Mouse (Mus musculus): ENCODE measurements around the gene Cd82.

The Cd82 gene

DNA sequence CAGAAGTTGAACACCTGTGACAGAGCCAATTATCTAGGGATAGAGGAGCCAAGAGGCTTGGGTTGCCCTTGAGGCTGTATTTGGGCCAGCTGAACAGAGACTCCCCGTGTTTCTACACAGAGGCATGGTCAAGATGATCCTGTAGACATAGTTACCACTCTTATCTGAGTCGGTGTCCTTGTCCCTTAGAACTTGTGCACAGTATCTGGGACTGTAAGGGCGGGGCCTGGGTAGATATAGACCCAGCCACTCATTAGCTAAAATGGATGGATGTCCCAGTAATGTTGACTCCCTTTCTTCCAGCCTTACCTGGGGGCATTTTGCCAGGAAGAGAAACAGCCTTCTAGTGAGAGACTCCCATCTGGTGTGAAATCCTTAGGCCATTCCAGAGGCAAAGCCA is 3.4 kb upstream of the Cd82 start:
- peak; percentile 5 for DNase-seq (ENCODE audit: low read depth)

DNA sequence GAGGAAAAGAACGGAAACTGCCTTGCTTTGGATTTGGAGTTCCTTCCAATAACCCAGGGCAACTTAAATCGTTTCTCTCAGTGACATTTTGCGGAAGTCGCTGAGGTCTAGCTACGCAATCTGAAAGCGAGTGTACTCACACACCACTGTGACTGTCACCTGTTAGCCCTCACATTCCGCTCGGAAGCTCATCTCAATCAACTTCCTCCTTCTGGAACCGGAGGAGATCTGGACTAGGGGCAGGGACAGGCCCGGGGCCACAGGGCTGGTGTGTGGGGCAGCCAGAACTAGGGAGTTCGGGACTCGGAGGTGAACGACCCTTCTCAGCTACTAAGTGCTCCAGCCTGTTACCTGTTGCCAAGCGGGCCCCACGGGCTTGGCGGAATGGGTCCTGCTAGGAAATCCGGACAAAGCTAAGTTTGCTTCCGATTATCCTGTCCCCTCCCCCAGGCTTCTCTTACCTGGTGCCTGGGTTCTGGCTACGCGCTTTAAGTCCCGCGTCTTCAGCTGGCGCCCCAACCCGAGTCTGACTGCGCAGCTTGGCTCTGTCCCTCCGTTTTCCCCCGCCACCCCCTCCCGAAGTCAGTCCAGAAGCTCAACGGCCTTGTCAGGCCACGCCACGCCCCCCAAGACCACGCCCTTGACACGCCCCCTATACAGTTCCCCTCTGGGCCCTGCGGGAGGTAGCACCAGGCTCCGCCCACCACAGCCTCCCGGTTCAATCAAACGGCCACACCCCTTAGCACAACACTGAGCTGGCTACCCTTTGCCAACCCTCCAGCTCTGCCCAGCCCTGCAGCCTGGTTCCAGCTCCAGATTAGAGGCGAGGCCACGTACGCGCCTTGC is 848 bp downstream of the Cd82 start:
- peak; percentile 98 for DNase-seq (ENCODE audit: low read depth)

DNA sequence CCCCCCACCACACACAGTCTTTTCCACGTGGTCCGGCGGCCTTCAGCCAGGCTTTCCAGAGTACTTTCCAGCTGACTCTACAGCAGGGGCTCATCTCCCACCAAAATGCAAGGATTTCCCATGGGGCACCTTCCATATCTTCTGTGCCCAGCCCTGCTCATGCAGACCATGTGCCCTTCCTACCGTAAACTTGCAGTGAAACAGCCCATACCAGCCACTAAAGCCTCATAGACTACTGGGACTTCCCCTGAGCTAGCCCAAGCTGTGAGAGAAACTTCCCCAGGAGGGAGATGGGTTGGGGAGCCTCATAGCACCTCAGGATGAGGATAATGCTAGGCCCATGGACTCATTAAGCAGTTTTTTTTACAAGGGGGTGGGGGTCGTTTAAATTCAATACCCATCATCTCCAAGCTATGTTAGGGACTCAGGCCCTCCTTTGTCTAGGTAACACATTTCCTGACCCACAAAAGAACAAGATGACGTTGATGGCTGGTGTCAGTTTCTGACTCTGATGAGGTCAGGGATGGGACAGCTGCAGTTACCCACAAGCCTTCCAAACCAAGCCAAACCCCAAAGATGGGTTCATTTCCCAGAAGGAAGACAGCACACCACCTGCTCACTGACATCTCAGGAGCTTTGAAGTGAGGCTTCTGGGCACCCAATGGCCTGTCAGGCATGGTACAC is 2.0 kb downstream of the Cd82 start:
- DNase-seq (ENCODE audit: low read depth), result peak; percentile 61

DNA sequence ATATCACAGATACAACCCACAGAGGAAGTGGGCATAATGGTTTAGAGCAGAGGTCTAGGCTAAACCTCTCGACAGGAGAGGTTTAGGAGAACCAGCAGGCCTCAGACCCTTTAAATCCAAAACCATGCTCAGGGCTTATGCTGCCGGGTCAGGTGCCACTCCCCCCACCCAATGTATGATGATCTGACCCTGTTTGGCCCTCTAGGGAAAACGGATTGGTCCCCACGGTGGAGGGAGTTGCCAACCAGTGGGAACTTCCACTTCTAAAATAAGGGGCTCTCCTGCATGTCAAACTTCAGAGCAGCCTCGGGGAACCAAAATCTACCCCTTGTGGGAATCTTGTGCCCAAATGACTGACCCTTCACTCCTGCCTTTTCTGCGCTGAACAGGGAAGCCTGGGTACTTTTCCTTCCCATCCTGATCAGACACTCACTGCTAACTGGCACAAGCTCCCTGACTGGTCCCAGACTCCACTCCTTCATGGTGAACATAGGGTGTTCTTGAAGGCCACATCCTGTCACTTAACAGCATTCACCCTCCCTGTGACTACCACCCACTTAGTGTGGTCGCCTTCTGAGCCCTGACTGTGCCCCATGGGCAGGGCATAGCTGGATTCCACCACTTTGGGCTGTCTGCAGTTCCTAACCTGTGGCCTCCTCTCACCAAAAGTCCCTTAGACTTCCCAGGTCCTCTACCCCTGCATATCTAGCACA is 3.6 kb downstream of the Cd82 start:
- peak; percentile 65 for DNase-seq (ENCODE audit: low read depth)

DNA sequence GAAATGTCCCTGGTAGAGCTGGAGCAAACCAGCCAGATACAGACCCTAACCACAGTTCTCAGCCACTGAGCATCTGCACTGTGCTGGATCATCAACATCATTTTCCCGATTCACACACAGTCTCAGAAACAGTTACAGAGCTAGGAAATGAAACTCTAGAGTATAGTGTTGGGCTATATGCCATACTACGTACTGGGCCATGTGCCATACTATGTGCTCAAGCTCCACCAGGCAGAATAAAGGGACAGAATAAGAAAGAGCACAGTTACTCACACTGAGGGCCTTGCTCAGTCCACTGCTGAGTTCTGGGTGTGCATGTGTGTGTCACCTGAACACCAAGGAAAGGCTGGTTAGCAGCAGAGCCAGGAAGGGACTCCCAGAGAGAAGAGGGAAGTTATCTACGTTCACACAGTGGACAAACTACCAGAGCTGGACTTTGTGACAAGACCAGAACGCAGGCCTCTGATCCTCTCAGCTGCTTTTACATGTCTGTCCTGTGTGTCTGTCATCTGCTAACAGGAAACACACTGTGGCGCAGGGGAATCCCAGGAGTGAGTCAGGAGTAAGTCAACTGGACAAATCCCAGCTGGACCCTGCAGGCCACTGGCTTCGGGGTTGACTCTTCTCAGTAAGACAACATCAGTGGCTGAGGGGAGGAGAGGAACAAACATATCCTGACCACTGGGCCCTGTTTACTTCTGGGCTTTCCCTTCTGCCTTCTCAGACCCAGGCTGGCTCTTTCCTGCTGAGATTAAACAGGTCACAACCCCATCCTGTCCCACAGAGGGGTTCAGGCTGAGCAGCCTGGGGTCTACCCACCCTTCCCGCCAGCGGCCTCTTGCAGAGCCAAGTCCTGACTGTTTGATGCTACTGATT is 4.4 kb downstream of the Cd82 start:
- DNase-seq (ENCODE audit: low read depth), result peak; percentile 67

DNA sequence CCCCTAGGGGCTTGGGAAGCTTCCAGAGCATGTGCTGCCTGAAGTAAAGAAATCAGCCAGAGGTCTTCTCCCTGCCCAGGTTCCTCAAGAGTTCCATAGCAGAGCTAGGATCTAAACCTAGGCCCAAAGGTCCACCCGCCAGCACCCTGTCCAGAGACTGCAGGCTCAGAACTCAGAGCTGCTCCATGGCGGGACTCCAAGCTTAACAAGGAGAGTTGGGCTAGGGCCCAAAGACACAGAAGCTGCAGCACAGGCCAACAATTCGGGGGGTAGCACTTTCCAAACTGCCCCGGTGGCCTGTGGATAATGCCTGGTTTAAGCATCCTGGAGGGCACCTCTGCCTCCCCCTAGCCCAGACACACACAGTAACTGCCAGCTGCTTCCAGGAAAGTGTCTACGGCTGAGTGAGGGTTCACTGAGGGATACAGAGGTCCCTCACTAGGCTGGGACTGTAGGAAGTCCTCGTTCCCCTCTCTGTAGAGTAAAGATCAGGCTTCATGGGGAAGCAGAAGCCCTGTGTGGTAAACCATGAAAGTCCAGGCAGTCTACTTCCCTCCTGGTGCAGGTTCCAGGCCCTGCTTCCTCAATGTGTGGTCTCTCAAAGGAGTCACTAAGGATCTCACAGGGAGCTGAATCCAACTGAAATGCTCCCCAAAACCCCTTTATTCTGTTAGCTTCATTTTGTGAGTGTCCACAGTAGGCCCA is 5.4 kb downstream of the Cd82 start:
- no peak for DNase-seq (ENCODE audit: low read depth)

DNA sequence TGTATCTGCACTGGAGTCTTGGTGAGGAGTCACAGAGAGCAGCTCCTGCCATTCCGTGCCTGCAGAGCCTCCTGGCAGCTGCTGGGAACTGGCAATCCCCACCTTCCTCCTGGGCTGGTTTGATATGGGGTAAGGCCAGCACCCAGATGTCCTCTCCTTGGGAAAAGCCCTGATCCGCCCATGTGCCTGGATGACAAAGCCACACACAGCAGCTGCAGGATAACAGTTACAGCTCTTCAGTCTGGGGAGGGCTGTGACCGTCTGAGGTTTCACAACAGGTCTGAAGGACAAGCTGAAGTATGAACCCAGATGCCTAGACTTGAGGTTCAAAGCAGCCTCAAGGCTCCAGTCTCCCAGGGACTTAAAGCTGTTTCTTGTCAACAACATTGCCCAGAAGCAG is 6.8 kb downstream of the Cd82 start:
- no peak for DNase-seq (ENCODE audit: low read depth)

DNA sequence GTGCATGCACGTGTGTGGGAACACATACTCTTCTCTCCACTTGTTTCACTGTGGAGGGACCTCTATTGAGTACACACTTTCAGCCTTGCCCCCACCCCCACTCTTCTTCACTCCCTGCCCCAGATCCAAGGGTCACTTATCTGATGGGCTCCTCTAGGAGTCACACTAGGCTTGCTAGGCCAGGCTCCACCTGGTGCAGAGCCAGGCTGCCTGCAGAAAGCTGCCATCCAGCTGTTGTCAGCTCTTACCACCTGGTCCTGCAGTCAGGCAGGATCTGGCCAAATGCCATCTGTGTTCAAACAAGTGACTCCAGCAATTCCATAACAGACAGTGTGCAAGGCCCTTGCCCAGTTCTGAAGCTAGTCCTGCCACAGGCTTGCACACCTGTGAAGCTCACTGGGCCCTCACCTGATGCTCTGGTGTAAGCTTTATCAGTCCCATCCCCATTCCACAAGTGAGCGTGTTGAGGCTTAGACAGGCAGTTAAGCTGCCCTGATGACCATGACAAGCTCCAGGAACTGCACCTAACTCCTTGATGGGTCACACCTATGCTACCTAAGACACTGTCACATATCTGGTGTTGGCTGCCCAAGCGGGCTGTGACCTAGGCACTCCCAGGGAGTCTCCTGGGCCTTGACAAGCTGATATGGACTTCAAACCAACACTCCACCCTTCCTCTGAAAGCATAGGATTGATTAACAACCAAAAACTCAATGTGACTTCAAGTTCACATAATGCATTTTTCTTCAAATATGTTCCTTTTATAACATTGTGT is 7.9 kb downstream of the Cd82 start:
- DNase-seq (ENCODE audit: low read depth), result no peak

DNA sequence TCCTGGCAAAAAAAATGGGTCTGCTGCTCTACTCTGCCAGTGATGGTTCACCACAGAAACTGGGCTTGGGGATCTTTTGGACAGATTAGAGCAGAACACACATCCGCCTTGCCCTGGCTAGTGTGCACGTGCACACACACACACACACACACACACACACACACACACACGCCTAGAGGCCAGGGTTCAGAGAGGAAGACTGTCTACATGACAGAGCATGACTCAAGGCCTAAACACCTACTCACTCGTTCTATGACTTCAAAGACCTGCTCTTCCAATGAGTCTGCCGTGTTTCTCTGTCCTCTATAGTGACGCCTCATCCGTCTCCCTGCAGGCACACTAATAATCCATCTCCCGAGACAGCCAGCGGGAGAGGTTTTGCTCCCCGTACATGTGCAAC is 8.6 kb downstream of the Cd82 start:
- DNase-seq (ENCODE audit: low read depth), result peak; percentile 67

DNA sequence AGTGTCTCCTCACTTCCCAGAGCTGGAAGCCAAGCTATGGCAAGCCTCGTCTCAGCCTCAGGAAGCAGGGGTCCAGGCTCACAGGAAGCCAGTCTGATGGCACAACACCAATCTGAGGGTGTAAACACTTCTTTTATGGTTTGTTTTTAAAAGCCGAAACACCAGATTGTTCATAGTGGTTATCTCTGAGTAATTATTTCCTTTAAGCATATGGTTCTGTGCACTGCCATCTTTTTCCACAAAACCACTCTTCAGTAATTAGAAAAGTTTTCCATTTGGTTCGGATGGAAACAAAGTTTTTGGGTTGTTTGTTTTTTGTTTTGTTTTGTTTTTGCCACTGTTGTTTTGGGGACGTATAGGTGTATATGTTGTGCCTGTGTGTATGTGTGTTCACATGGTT is 9.9 kb downstream of the Cd82 start:
- no peak for DNase-seq (ENCODE audit: low read depth)

DNA sequence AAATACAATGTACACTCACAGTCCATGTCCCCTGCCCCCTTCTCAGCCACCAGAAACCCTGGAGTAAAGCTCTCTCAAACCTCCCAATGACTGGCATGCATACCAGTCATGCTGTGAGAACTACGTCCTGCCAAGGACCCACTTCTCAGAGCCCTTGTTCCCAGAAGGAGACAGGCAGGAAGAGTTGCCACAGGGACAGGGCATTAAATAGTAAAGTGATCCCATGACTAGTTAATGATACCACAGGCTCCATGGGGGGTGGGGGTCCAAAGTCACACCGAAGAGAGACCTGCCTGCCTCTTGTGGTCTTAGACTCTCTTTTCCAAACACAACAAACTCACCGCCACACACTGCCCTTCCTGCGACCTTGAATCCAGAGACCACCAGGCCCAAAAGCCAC is 10.4 kb downstream of the Cd82 start:
- DNase-seq (ENCODE audit: low read depth), result no peak

DNA sequence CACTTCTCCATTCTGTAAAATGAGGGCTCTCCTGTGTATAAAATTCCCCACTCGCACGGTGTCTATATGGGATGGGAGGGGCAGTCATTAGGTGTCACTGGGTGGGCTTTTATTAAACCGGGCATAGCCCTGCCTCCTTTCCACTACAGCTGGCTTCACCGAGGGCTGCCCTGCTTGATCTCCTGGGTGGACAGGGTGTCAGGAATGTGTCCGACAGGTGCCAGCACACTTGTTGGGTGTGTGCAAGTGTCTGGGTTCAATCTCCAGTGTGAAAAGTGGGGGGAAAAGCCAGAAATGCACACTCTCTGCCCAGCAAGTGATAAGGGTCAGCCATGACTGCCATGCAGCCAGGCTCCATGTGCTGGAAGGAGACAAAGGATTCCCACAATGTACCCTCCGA is 10.9 kb downstream of the Cd82 start:
- DNase-seq (ENCODE audit: low read depth), result no peak

DNA sequence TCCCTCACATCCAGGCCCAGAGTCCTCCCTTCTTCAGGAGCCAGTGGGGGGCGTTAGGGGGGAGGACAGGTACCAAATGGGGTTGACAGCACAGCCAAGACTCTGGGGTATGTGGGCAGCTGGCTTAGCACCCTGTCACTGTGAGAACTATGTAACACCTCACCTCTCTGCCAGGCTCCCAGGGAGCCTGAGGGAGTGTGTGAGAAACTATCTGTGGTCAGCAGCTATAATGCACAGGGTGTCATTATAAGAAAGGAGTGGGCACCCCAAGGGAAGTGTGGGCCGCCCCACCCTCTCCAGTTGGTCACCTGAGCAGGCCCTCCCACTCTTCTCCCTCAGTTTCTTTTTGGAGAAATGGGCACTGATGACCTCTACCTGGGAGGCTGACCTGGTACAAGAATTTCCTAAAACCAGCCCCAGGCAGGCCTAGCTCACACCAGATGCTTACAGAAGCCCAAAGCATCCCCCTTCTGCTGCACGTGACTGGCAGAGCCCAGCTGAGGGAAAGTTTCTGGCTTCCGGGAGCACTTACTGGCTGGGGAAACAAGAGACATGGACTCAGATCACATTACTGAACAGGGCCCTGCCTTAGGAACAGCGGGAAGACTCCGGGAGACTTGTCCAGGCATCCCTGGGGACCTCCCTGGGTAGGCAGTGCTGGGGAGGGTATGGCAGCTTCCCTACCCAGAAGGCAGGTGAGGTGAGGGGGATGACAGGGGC is 11.6 kb downstream of the Cd82 start:
- DNase-seq (ENCODE audit: low read depth), result no peak

DNA sequence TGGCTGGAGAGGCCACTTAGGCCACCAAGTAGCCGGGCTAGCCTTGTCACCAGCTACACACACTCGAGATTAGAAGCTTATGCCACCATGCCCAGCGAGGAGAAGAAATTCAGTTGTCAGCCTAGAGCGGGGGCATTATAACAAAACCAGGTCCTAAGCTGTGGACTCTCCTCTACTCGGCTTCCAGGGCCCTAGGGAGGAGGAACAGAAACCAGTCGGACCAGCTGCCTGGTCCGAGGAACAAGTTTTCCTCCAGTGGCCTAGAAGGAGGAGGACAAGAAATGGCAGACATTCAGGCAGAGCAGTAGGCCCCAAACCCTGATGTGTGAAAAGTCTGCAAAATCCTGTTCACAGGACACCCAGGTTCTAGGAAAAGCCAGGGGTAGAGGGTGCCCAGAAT is 12.2 kb downstream of the Cd82 start:
- DNase-seq (ENCODE audit: low read depth), result no peak

DNA sequence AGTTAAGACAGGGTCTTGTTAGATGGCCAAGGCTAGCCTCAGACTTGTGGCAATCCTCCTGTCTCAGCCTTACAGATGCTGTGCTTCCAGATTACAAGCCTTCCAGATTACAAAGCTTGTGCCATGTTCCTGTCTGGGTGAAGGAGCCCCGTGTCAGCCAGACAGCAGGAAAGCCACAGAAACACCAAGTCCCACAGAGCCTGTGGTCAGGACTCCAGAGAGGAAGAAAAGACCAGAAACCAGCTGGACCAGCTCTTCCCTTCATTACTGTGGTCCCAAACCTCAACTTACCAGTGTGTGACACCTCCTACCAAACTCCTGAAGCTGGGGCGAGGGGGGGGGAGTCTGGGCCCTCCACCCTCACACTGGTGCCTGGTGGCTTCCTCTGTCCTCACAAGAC is 13.3 kb downstream of the Cd82 start:
- DNase-seq (ENCODE audit: low read depth), result no peak

DNA sequence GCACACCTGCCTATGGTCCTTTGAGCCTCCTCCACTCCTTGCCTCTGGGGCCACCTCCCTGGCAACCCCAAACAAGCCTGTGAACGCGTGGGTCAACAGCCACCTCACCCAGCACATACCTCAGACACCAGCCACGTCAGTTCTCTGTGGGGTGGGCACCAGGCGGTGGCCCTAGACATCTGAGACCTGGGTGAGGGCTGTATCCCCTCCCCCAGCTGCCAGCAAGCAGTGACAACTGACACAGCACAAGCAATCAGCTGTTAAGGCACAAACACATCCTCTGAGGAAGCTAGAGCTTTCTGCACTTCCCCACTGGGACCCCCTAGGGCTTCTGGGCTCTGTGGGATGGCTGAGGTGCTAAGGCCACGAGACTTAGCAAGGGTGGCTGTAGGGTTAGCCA is 14.2 kb downstream of the Cd82 start:
- DNase-seq (ENCODE audit: low read depth), result no peak

DNA sequence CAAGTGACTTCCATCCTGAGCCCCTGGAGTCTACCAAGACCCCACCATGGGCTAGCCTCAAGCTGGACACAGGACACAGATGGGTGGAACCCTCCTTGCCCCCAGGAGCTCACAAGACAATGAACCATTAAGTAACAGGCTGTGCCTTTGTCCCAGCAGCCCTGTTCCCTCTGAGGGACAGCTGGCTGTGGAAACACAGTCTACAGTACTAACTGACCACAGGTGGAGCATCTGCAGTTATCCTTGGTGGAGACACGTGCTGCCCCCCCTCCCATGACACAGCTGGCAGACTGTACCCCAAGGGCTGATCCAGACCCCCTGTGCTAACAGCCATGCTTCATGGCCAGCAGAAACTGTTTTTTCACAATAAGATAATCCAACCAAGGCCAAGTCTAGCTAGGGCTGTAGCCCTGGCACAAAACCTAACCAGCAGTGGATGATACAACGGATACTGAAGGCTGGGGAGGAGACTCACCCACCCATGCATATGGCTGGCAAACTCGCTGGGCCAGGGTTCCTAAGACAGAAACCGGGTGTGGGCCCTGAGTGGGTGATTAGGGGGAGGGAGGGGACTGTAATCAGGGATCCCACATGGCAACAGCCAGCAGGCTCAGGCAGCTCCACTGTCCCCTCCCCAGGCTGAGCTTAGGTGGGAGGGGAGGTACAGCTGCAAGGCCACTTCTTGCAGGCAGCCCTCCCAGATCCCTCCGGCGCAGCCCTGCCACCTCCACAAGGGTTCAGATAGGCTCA is 15.3 kb downstream of the Cd82 start:
- no peak for DNase-seq (ENCODE audit: low read depth)

DNA sequence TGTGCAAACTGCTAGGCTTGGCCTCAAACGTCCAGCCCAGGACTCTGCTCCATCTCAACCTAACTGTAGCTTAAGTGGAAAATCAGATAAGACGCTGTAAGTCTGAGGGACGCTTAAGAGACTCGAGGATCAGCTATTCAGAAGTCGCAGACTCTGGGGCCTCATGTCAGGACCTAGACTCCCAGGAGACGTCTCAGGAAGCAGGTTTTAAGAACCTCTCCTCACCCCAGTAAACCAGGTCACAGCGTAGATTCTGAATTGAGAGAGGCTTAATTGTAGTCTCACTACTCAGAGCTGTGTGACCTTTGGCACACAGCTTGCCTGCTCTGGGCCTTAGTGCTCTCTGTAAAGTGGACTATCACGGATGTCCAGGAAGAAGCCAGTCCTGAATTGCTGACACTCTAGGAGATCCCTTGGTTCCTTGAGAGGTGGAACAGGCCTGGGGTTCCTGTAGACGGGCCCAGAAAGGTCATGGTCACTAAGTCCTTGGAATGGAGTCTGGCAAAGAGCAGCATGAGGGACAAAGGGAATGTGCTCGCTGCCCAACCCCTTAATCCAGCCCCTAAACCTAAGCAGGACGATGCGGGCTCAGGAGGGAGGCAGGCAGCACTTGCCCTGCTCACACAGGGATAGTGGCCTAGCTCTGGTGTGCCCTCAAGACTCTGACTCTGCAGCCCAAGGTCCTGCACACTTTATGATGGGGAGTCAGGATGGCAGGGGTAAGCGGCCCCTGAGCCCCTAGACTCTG is 16.2 kb downstream of the Cd82 start:
- no peak for DNase-seq (ENCODE audit: low read depth)
